Mouse (Mus musculus) brain, embryonic 14.5 days (tissue): ENCODE results near the gene Endov. TPM values are rescaled to one million over a fixed set of nuclear protein-coding genes. Genes with fewer than 3 reads are reported as not detected.

Source experiments
- DNase-seq: peaks from one replicate; pipeline ENCODE4 v3.0.0-alpha.2; 2011; ENCODE audit warnings: low read depth
- CTCF ChIP-seq: fragments of 200-500 bp; IDR thresholded peaks from 2 replicates; pipeline ENCODE4 v1.5.1; 2012; ENCODE audit warnings: inconsistent platforms, mild to moderate bottlenecking, moderate library complexity, borderline replicate concordance; ENCODE audit not compliant: insufficient read depth, insufficient read length; ENCODE audit errors: extremely low read depth
- POLR2A ChIP-seq: fragments of 200-500 bp; IDR thresholded peaks from 2 replicates; pipeline ENCODE4 v1.6.1; 2012; ENCODE audit warnings: mild to moderate bottlenecking, inconsistent platforms, borderline replicate concordance; ENCODE audit not compliant: poor library complexity, insufficient read depth, insufficient read length, severe bottlenecking; ENCODE audit errors: extremely low read depth
- polyA plus RNA-seq: library from polyadenylated mRNA; depleted of rRNA; stranded (reverse); fragments of >200 nt; gene quantifications from 2 replicates; pipeline ENCODE4 v1.2.3, GENCODE M21; 2012

Gene Endov
- polyA plus RNA-seq, 1 experiment, result 34.1 TPM

GRCm38 (mm10) chr11:119540560-119540959 lies 49.4 kb downstream of the Endov start:
- no peak for DNase-seq
- TF ChIP-seq CTCF, result no peak
- TF ChIP-seq POLR2A, result no peak

- TF ChIP-seq CTCF (no peak), POLR2A (no peak)
- no peak for DNase-seq
These were observed 49.9 kb downstream of the Endov start for GRCm38 (mm10) chr11:119541082-119541481.

- no peak for TF ChIP-seq CTCF
- TF ChIP-seq POLR2A, result no peak
- no peak for DNase-seq
These were observed 51.2 kb downstream of the Endov start for GRCm38 (mm10) chr11:119542371-119542770.

- no peak for DNase-seq
- TF ChIP-seq POLR2A (no peak), CTCF (no peak)
These were observed 51.7 kb downstream of the Endov start for GRCm38 (mm10) chr11:119542886-119543285.

- TF ChIP-seq POLR2A, result no peak
- TF ChIP-seq CTCF, result no peak
- no peak for DNase-seq
These were observed 52.8 kb downstream of the Endov start for GRCm38 (mm10) chr11:119543816-119544517.

GRCm38 (mm10) chr11:119544518-119545105 lies 53.5 kb downstream of the Endov start:
- DNase-seq, result no peak
- TF ChIP-seq POLR2A, result no peak
- TF ChIP-seq CTCF, result no peak

- DNase-seq, result no peak
- TF ChIP-seq POLR2A, result no peak
- TF ChIP-seq CTCF, result no peak
These were observed 54.1 kb downstream of the Endov start for GRCm38 (mm10) chr11:119545281-119545680.

- TF ChIP-seq CTCF (peak; percentile 47; the same call in 1 of the 2 replicates), POLR2A (no peak)
- DNase-seq, result peak; percentile 72
These were observed 54.8 kb downstream of the Endov start for GRCm38 (mm10) chr11:119545741-119546495.

- TF ChIP-seq CTCF, result no peak
- no peak for TF ChIP-seq POLR2A
- no peak for DNase-seq
These were observed 55.5 kb downstream of the Endov start for GRCm38 (mm10) chr11:119546496-119547182.

- TF ChIP-seq POLR2A (peak; percentile 94), CTCF (no peak)
- peak; percentile 83 for DNase-seq
These were observed 56.2 kb downstream of the Endov start, which contains the start of gene Nptx1 for GRCm38 (mm10) chr11:119547183-119547921. TSS of gene Nptx1 (minus strand) at chr11:119547753.

- DNase-seq, result no peak
- TF ChIP-seq CTCF (no peak), POLR2A (no peak)
These were observed 56.9 kb downstream of the Endov start for GRCm38 (mm10) chr11:119547951-119548591.
